Mouse (Mus musculus) left cerebral cortex, adult 9 months (tissue): ENCODE measurements around the gene March7.

ENCODE experiments used
- DNase-seq, 2 experiments: peaks; one replicate each; pipeline ENCODE4 v3.0.0; 2022; ENCODE audit warnings: low spot score in 2 of 2

Gene March7

GRCm38 (mm10) chr2:60209703-60210651 lies at the start of gene March7, which contains the start of gene Baz2b:
Gene March7 (plus strand): TSS chr2:60209887.
Gene Baz2b (minus strand): TSS chr2:60209839.
- DNase-seq: peak; percentile 57 to 74

- no peak for DNase-seq
These were observed 45.9 kb upstream of the March7 start for GRCm38 (mm10) chr2:60163744-60164143.

GRCm38 (mm10) chr2:60165679-60166078 lies 44.0 kb upstream of the March7 start:
- DNase-seq: no peak

GRCm38 (mm10) chr2:60166878-60167277 lies 42.8 kb upstream of the March7 start:
- DNase-seq: no peak

- no peak for DNase-seq
These were observed 37.7 kb upstream of the March7 start for GRCm38 (mm10) chr2:60171786-60172530.

- peak in 1 of 2 experiments; percentile 17 for DNase-seq
These were observed 37.2 kb upstream of the March7 start for GRCm38 (mm10) chr2:60172531-60172914.

GRCm38 (mm10) chr2:60173190-60173589 lies 36.5 kb upstream of the March7 start:
- no peak for DNase-seq

GRCm38 (mm10) chr2:60173595-60173994 lies 36.1 kb upstream of the March7 start:
- DNase-seq: no peak

GRCm38 (mm10) chr2:60175078-60175477 lies 34.6 kb upstream of the March7 start:
- DNase-seq: no peak

GRCm38 (mm10) chr2:60176087-60176486 lies 33.6 kb upstream of the March7 start:
- DNase-seq: no peak

- no peak for DNase-seq
These were observed 32.2 kb upstream of the March7 start for GRCm38 (mm10) chr2:60177490-60177889.

GRCm38 (mm10) chr2:60181696-60182095 lies 28.0 kb upstream of the March7 start:
- DNase-seq: no peak

- DNase-seq: no peak
These were observed 12.8 kb upstream of the March7 start for GRCm38 (mm10) chr2:60196841-60197240.

- no peak for DNase-seq
These were observed 9.6 kb upstream of the March7 start for GRCm38 (mm10) chr2:60200051-60200562.

- DNase-seq: no peak
These were observed 9.0 kb upstream of the March7 start for GRCm38 (mm10) chr2:60200667-60201066.

GRCm38 (mm10) chr2:60202900-60203530 lies 6.7 kb upstream of the March7 start:
- no peak for DNase-seq

- DNase-seq: no peak
These were observed 6.0 kb upstream of the March7 start for GRCm38 (mm10) chr2:60203733-60204132.

- DNase-seq: no peak
These were observed 5.5 kb upstream of the March7 start for GRCm38 (mm10) chr2:60204162-60204561.

GRCm38 (mm10) chr2:60205795-60206194 lies 3.9 kb upstream of the March7 start:
- DNase-seq: no peak

- peak in 1 of 2 experiments; percentile 42 for DNase-seq
These were observed 520 bp upstream of the March7 start for GRCm38 (mm10) chr2:60209122-60209611.

- no peak for DNase-seq
These were observed 1.1 kb downstream of the March7 start for GRCm38 (mm10) chr2:60210821-60211220.

GRCm38 (mm10) chr2:60212488-60212887 lies 2.8 kb downstream of the March7 start:
- no peak for DNase-seq
